Mouse (Mus musculus) adrenal gland, postnatal 4 days (tissue): ENCODE measurements around the gene Flot1. TPM values are rescaled to one million over a fixed set of nuclear protein-coding genes. Genes with fewer than 3 reads are reported as not detected.

Experiments used
- DNase-seq, 2 experiments: peaks; one replicate each; pipeline ENCODE4 v3.0.0; 2021 to 2022; ENCODE audit warnings: low spot score in 2 of 2, mixed read lengths in 2 of 2
- total RNA-seq, 2 experiments: library from RNA; stranded (reverse); gene quantifications; 2 replicates each; pipeline ENCODE4 v1.2.3; 2021

Flot1 gene
- total RNA-seq, 2 experiments from 2014 or later: 70.9 to 72.5 TPM

- no peak for DNase-seq
These were observed 12.0 kb upstream of the Flot1 start for GRCm38 (mm10) chr17:35810900-35811648.

DNA sequence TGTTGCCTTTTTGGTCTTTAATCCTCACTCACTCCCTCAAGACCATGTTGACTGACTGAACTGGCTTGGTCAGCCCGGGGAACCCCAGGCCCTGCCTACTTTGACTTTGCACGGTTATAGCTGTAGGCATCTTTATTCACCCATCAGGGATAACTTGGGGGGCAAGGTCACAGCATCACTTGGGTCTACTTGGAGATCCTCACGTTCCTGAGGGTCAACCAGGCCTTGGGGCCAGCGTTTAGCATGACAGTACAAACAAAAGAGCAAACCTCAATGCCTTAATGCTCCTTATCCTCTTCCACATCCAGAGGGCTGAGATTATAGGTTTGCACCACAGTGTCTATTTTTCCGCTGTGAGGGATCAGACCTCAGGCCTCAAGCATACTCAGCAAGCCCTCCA lies 10.7 kb upstream of the Flot1 start:
- DNase-seq: no peak

- no peak for DNase-seq
These were observed 10.3 kb upstream of the Flot1 start for GRCm38 (mm10) chr17:35812736-35813135.

DNA sequence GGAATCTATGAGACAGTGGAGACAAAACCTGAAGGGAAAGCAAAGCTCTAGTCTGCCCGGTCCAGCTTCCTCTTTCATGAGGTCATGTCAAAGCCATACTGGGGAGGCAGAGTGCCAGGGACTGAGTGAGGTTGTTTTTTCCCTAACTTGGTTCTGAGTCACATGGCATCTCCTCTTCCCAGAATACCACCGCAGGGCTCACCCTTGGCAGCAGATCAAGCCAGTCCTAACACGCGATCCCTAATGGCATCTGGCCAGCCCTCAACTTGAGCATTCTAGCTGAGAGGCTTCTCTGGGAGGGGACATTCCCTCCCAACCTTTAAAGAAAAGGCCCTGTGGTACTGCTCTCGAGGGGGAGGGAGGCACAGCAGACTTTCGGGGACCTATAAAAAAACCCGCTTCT lies 9.8 kb upstream of the Flot1 start:
- peak; percentile 66 to 80 for DNase-seq

DNA sequence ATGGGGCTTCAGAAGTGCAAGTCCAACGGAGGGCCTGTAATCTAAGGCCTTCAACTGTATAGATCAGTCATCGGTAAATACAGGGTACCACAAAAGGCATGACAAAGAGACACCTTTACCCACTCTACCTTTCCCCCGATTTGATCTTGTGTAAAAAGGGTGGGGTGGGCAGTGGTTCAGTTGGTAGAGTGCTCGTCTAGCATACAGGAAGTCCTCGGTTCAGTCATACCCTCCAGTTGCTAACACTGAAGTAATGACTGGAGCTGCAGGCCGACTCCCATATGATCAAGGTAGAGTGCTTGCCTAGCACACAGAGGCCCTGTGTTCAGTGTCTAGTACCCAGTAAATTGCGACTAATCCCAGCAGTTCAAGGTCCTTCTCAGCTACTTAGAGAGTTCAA lies 9.4 kb upstream of the Flot1 start:
- DNase-seq: no peak

DNA sequence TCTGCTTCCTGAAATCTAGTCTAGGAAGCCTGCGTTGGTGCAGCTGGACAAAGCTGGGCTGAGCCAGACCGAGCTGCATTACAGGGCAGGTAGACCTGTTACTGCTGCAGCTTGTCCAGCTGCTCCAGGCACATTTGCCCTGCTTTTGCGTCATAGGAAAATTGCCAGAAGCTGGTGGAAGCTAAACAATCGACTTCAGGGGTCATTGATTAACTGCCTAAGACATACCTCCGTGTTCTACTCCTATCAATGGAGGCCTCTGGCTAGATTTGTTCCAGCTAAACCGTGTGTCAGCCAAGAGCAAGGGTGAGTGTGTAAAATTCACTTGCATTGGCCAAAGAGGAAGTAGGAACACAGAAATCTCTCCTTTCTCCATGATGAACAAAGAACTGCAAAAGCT lies 8.4 kb upstream of the Flot1 start:
- DNase-seq: no peak

GRCm38 (mm10) chr17:35815836-35816235 lies 7.2 kb upstream of the Flot1 start:
- no peak for DNase-seq

GRCm38 (mm10) chr17:35816686-35817085 lies 6.3 kb upstream of the Flot1 start:
- no peak for DNase-seq

DNA sequence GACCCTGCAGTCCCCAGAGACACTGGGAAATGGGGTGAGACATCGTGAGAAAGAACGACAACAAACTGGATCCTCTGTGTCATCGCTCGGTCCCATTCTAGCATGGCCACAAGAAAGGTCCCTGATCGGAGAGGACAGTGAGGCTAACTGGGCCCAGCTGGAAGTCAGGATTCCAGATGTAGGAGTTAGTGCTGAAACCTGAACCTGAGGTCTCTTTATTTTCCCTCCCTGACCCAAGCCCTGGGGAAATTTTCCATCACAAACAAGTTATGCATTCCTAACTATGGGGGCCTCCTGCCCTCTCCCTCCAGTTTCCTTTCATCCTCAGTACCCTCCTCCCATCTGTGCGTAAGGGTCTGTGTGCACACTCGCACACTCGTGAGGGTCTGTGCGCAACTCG lies 5.8 kb upstream of the Flot1 start:
- DNase-seq: no peak

DNA sequence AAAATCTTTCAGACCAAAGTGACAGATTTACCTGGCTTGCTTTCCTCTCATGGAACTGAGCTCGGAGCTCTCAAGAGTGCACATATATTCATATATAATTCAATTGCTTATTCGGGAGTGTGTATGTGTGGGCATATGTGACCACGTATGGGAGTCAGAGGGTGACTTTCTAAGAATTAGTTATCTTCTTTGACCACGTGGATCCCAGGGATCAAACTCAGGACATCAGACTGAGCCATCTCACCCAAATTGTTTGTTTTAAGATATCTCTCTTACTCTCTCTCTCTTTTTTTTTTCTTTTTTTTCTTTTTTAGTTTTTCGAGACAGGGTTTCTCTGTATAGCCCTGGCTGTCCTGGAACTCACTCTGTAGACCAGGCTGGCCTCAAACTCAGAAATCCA lies 2.9 kb upstream of the Flot1 start:
- no peak for DNase-seq

- peak; percentile 50 to 77 for DNase-seq
These were observed 1.3 kb upstream of the Flot1 start, which contains the start of gene Ier3 for GRCm38 (mm10) chr17:35821439-35822430. Gene Ier3 (plus strand): TSS chr17:35821684.

- no peak for DNase-seq
These were observed 466 bp upstream of the Flot1 start for GRCm38 (mm10) chr17:35822564-35822963.

DNA sequence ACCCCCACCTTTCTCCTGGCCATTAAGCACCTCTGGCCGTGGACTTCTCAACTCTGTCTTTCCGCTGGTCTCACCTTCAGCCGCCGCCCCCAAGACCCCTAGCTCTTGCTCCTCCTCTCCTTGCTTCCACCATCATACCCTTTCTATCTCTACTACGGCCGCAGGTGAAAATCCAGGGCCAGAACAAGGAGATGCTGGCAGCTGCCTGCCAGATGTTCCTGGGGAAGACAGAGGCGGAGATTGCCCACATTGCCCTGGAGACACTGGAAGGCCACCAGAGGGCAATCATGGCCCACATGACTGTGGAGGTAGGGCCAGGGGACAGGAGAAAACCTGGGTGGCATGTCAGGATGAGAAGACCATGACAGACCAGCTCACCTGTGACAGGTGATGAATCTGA lies 1.4 kb downstream of the Flot1 start:
- no peak for DNase-seq

- no peak for DNase-seq
These were observed 2.2 kb downstream of the Flot1 start for GRCm38 (mm10) chr17:35825109-35825850.

GRCm38 (mm10) chr17:35829737-35830136 lies 6.7 kb downstream of the Flot1 start:
- peak; percentile 76 to 78 for DNase-seq

- DNase-seq: no peak
These were observed 9.6 kb downstream of the Flot1 start for GRCm38 (mm10) chr17:35832400-35833238.

GRCm38 (mm10) chr17:35833239-35833751 lies 10.3 kb downstream of the Flot1 start:
- no peak for DNase-seq

GRCm38 (mm10) chr17:35833894-35834293 lies 10.9 kb downstream of the Flot1 start:
- no peak for DNase-seq

GRCm38 (mm10) chr17:35834696-35835422 lies 11.8 kb downstream of the Flot1 start:
- no peak for DNase-seq
